Mouse (Mus musculus): ENCODE results near the gene Arpc5.
"Not testable (repeated sequence)": the region's sequence is repeated elsewhere in the genome, so short reads cannot be mapped to it uniquely, and the experiment has no call there.

Gene Arpc5

DNA sequence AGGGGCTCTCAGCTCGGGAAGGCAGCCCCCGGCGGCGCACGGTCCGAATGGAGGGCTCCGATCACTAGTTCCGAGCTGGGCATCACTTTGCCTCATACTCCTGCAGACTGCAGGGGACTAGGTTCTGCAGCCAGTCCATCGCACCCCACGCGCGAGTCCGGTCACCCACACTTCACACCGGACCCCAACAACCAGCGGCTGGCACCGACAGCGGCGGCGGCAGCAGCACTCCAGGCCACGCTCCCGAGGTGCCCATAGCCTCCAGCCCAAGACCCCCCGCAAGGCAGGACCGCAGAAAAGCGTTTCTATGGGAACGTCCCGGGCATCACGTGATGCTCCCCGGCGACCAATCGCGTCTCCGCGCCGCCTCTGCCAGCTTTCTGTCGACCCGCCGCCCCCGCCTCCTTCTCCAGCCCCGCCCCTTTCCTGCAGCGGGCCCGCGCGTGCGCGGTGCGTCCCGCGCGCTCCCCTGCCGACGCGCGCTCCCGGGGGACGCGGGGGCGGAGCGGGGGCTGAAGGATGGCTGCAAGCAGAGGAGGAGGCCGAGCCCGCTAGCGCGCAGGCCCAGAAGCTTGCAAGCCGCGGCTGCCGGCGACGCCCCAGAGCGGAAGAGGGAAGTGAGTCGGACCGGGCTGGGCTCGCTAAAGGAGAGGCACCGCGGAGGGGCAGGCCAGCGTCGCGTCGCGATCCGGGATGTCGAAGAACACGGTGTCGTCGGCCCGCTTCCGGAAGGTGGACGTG lies at the start of gene Arpc5, which contains the start of gene Rgl1:
Gene Arpc5, plus strand, starts transcription at position 511 of the 741 bp plus-strand sequence.
Gene Rgl1, minus strand, starts transcription at position 320 of the 741 bp plus-strand sequence.
- DNase-seq, result peak; percentile 97

DNA sequence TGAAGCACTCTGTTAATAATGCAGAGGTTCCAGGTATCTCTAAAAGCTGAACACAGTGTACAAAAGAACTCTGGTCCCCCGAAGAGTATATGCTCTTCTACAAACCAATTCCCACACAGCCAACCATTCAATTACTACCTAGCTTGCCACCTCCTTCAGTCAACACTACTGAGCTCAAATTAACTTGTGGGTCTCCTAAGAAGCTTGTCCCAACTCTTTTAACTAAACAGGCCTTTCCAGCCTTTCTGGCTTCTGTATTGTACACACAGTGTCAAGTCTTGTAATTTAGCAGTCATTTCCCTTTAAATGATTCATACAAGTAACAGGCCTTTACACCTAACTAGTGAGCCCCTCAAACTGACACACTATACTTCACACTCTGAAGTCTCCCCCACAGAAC lies 49.0 kb upstream of the Arpc5 start:
- no peak for DNase-seq

DNA sequence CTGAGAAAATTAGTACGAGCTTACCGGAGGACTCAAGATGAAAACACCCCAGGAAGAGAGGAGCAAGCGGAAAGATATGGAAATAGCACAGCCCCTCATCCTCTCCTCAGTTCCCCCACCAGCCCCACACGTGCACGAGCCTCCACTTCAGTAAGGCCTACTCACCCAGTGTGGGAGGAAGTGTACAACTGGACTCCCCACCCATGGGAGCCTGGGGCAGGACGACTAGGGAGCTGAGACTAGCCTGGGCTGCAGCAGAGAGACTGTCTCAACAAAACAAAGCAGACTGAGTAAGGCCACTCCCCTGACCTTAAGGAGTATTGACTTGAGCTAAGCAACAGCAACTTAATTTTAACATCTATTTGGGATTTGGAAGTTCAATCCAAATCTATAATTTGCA lies 48.1 kb upstream of the Arpc5 start:
- no peak for DNase-seq

DNA sequence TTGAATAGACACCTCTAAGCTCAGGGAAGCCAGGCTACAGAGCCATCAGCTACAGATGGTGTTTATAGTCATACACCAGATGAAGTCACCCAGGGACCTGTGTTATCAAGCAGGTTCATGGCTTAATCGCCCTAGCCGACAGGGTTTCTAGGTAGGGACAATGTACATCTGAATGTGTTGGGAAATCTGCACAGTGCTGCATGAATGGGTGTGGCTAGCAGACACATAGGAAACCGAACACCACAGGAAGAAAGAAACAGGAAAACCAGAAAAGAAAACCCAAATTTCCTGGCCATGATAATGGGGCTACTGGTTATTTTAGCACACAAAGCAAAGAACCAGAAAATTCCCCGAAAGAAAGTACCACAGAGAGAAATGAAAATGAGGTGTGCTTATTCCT lies 45.4 kb upstream of the Arpc5 start:
- DNase-seq, result no peak

DNA sequence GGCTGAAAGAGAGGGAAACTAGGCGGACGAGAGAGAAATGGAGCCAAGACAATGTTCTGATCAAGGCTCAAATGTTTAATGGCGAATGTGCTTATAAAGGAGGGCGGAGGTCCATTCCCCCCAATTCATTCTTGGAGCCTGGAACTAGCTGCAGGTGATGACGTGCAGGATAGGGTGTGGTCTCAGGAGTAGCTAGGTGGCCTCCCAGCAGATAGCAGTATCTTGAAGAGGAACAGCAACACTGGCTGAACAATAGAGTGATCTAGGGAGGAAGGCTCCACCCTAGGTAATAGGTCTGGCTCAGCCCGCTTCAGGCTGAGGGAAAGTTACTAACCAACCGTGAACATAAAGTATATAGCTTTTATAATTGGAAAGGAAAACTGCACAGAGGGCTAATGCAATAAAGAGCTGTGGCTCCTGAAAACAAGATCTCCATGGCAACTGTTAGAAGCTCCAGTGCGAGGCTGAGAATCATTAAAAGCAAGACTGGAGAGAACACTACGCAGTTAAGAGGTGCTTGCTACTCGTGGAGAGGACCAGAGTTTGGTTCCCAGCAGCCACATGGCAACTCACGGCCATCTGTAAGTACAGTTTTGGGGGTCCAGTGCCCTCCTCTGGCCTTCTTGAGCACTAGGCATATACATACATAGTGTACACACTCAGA lies 44.7 kb upstream of the Arpc5 start:
- no peak for DNase-seq

DNA sequence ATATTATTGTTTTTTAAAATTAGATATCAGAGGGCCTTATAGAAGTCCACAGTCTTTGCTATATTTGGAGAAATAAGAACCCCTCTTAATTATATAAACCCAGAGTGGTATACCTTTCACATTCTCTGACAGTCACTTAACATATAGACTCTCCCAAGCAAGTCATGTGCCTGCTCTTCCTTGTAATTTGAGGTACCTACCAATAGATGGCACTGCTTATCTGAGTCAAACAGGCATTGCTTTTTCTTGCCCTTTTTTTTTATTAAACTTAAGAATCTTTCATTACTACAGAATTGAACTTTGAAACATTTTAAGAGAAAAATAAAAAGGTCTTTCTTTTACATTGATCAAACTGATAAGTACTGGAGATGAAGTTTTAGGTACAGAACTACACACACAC lies 42.1 kb upstream of the Arpc5 start:
- DNase-seq, result no peak

DNA sequence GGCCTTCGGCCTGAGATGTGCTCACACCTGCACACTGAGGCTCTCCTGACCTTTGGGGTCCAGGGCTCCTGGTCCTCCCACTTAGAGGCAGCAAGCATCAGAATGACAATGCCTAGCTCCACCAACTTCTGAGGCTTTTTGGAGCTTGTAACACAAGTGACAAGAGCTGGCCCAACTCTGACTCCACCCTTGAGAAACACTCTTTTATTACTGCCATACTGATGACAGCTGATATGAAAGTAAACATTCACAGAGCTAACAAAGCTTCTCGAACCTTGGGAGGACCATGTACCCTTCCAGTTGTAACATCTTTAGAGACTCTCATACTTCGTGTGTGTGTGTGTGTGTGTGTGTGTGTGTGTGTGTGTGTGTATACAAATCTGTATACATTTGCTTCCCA lies 40.2 kb upstream of the Arpc5 start:
- DNase-seq, result no peak

DNA sequence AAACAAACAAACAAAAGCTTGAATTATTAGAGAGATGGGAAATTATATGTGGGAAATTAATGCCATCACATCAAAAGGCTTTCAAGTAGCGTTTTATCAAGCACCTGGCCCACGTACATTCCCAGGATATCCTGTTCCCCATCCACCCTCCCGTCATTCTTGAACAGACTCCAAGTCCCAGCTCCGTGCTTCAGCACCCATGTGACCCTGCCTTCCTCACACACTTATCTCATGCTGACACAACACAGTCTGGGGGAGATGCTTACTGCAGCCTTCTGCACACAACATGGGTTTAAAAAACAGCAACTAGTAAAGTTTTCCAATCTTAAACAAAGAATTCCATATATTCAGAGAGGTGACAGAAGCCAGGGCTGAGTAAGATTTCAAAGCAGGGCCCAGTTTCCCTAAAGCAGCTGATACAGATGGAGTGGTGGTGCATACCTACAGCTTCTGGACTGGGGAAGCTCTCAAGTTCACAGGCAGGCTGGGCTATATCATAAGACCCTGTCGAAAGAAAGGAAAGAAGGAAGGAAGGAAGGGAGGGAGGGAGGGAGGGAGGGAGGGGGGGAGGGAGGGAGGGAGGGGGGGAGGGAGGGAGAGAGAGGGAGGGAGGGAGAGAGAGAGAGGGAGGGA lies 38.6 kb upstream of the Arpc5 start:
- no peak for DNase-seq

DNA sequence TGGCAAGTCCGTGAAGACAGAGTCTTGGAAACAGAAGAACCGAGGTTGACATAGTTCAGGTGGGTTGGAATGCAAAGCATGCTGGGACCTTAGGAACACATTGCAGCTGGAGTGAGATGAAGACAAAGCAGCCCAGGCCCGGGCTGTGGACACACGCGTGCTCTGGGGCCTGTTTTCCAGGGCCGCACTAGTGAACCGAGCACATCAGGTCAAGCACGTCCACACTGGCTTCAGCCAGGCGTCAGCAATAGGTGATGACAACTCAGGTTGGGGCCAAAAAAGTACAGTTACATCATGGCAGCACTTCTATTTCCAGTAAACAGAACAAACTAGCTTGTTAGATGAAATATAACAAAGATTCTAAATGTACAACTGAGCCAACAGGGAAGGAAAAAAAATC lies 27.5 kb upstream of the Arpc5 start:
- DNase-seq, result no peak

DNA sequence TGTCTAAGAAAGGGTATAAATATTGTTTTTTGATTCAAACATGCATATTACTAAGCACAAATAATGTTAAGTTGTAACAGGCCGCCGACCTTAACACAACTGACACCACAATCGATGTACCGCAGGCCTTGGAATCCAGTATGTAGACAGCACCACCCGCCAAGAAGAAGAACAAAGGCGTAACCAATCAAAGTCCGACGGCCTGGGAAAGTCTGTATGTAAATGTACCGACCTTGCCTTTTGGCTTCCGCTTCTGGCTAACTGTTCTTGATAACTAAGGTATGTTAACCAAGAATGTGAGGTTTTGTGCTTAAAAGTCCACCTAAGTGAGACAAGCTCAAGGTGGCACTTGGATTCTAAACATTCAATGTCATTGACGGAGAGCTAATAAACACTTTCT lies 27.0 kb upstream of the Arpc5 start:
- no peak for DNase-seq

DNA sequence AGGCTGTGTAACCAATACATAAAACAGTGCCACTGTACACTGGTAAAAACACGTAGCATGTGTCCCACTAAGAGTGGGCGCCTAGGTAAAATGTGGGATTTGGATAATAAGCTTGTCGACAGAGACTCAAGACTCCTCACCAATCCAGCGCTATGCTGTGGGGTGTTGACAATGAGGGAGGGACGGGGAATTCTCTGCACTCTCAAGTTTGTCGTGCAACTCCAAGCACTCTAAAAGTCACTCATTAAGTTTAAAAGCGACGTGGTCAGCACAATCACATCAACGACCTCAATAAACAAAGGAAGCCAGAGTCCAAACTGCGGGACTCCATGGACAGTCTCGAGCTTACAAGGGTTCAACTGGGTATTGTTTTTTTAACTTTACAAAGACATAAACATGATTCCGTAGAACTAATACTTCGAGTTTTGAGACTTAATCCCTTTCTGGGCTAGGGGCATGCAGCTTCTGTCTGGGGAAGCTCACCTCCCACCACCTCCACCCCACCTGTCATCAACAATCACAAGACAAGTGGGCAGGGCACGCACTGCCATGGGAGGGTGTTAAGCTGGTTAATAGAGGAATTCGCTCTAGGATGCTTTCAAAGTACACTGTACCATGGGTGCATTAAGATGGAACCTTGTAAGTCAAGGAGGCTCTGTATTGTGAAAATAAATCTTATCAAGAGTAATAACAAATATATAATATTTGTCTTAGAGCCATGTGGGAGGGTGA lies 23.1 kb upstream of the Arpc5 start:
- DNase-seq, result no peak

DNA sequence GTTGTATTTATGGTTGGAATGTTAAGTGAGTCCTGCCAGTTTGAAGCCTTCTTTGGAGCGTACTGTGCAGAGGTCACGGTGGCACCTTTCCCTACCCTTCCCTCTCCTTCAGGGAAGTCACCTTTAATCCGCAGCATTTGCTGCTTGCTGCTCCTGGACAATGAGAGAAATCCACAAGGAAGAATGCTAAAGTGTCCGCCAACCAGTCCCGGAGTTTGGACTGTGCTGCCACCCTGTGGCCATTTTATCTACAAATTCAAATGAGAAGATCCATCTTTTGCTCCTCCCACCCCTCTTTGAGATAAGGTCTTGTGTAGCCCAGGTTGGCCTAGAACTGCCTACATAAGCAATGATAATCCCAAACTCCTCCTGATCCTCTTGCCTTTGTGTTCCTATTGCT lies 19.9 kb upstream of the Arpc5 start:
- DNase-seq, result peak; percentile 65

DNA sequence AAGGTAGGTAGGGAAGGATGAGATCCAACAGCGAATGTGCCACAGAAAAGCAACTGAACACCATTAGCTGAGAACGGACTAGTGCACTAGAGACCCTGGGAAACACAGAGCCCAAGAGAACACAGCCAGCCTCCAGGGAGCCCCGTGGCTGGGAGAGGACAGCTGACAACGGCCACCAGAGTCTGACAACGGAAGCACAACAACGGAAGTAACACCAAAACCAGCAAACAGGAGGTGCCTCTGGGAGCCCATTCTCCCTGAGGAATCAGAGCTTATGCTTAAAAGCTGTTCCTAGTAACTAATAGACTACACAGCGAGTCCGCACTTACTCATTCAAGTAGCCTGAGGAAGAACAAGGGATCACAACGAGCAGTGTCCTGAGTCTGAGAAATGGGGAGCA lies 17.1 kb upstream of the Arpc5 start:
- no peak for DNase-seq

DNA sequence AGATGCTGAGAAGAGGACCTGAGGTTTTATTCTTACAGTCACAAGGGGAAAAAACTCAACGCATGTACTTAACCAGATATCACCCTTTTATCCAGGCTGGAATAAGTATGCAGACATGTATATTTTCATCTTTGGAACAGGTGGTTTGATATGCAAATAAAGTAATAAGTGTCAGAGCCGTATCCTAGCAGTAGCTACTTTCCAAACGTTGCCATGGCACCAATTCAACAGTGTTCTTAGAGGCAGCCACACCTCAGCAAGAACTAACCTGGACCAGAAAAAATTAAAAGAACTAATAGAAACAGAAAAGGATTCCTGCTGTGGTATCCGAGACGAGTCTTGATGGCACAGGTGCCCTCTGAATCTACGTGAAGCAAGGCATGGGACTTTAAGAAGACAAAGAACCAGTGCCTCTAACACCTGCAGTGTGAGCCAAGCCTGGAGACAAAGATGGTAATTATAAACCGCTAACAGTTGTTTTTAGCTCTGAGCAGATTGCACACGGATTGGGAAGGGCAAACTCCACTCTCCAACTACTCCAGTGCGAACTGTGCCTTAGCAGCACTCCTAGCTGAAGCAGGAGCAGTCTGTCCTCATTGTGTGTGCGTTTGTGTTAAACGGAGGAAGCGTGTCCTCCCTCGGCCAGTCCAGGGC lies 15.9 kb upstream of the Arpc5 start, which contains the start of gene Apobec4:
Gene Apobec4, plus strand, starts transcription at position 240 of the 654 bp plus-strand sequence.
- no peak for DNase-seq

DNA sequence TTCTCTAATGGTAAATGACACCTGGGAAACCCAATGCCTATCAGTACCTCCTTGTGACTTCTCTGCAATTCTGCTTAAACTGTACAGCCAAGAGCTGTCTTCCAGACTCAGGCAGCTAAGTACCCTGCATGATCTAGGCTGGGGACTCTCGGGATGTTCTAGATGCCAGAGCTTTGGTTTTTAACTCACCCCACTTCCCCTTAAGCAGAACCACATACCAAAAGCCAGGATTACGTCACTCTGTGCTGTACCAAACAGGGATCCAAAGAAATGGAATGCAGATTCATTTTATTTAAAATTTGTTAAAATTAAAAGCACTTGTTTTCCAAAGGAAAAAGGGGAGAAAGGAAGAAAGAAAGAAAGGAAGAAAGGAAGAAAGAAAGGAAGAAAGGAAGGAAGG lies 4.6 kb upstream of the Arpc5 start:
- no peak for DNase-seq

DNA sequence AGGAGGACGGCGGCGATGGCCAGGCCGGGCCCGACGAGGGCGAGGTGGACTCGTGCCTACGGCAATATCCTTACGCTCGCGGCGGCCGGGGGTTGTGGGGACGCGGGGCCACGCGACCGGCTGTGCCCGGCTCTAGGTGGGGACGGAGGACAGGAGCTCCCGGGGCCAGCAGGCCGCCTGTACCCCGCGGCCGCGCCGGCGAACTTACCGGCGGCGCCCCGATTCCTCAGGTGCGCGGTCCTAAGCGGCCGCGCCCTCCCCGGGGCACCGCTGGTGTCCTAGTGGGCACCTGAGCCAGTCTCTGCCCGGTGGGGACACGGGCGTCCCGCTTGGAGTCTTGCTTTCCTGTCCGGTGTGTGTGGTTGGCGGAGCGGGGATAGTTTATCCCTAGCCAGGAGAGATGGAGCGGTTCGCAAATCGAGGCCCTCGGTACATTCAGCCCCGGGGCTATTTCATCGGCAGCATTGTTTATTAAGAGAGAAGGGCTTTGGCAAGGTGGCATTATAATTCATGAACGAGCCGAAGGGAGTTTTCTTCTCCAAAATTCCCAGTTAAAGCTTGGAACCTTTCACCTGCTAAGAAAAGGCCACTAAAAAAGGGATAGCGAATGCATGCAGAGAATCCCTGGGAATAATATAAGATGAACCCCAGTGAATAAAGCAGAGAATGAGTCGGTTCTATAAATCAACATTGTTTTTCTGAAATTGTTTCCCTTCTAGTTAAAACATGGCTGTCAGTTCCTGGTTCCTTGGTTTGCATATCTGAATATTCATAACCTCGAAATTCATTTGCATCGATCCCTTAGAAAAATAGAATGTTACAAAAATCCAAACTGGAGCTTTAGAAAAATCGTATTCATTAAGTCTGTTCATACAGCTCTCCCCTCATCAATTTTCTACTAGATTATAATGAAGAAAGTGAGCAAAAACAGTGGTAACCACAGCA lies 734 bp downstream of the Arpc5 start:
- DNase-seq, result no peak

DNA sequence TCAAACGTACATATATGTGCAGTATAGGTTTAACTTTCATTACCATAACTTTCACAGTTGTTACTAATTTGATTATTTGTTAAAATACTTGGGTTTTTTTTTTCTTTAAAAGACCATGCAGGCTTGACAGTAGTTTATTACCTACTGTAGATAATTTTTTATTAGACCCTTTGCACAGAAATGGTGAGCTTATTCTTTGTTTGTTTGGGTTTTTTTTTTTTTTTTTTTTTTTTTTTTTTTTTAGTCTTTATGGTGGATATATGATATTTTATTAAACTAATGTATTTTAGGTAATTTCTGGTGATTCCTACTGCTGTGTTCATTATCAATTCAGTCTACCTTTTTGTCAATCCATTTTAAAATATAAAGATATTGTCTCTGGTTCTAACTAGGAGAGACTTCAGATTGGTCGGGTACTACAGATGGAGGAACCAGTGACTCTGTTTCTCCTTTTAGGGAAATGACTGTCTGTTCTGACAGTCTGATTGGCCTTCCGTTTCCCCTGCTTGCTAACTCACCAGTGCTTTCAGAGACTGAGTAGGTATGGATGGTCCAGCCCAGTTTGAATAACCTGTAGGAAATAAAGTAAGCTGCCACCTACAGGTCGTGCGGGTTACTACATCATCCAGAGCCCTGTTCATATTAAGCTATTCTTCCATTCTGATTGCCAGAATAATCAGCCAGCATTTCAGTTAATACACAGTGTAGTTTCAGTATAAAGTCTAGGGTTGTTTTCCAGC lies 1.6 kb downstream of the Arpc5 start:
- peak; percentile 81 for DNase-seq

DNA sequence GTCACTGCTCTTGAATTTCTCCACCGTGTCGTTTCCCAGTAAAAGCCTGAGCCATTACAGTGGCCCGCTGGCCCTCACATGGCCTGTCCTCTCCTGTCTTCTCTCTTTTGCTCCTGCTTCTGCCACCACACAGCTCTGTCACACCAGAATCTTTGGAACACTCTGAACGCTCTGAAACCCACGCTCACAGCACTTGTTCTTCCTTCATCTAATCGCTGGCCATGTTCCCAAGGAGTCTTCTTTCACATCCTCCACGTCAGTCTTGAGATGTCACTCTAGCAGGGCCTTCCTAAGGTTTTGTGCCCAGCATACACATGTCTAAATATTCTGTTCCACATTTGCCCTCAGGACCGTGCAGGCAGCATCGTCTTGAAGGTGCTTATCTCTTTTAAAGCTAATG lies 4.7 kb downstream of the Arpc5 start:
- no peak for DNase-seq

DNA sequence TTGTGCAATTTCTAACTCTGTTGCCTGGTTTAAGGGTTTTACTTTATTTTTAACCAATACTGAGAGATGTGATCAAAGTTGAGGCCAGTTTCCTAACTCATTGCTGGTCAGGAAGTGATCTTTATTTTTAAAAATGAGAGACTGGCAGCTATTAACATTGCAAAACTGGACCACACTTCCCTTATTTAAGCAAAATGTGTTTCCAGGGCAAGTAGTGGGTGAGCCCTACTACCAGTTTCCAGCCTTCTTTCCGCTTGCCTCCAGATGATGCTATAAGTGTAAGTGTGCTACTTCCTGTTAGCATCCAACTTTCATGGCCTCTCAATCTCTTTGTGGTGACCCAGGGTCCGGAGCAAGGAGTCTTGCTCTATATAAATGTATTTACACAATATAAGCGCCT lies 8.3 kb downstream of the Arpc5 start:
- not testable (repeated sequence) for DNase-seq

DNA sequence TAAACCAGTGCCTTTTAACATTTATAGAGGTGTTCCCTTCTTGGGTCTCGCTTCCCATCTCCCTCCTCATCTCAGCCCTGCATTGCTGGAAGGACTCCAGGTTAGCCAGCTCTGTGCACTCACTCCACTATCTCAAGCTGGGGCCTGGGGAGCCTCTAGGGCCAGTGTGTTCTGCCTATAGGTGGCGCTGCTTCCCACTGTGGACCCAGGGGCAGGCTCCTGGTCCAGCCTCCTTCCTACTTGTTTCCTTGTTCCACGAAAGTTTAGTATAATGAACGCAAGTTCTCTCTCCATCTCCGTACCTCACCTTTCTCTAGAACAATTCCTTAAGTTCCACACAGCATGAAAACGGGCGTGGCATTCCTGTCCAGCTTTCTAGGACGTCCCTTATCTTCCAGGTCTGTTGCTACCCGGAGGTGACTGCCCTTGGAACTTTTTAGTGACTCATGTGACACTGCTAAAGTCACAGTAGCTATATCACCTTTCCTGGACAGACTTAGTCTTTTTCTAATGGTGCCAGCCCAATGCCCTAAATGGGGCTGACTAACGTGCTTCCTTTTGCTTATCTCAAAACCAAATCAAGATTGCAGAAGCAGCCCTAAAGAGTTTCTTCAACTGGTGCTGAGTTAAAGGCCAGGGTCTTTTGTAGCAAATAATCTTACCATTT lies 12.9 kb downstream of the Arpc5 start:
- peak; percentile 25 for DNase-seq
